Mouse (Mus musculus): ENCODE results near the gene Aar2.

DNA sequence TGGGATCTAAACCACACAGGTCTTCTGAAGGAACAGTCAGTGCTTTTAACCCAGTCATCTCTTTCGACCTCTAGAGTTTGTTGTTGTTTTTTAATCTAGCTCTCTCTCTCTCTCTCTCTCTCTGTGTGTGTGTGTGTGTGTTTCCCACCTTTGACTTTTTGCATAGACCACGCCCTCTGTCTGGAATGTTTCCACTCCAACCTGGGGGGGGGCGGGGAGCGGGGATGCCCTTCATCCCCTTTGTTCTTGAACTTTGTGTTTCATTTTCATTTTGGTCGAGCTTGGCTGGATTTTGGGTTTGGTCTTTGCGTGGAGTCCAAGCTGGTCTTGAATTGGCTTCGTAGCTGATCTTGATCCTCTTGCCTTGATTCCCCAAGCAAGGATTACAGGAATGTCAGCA lies 55.2 kb downstream of the Aar2 start:
- TF ChIP-seq EP300 (IDR thresholded peaks at IDR 0.05; ENCODE audit: low read length) (no peak), POLR2A (IDR thresholded peaks at IDR 0.05; ENCODE audit: low read depth, low read length) (no peak), CTCF (conservative IDR thresholded peaks at IDR 0.05 in 1 of 2, IDR thresholded peaks at IDR 0.05 in 1 of 2; ENCODE audit: low read depth in 2 of 2, low read length in 2 of 2) (no peak), MAX (IDR thresholded peaks at IDR 0.05; ENCODE audit: low read length) (no peak), UBTF (IDR thresholded peaks at IDR 0.05; ENCODE audit: low read depth, low read length) (no peak), KAT2A (IDR thresholded peaks at IDR 0.05; ENCODE audit: insufficient replicate concordance, low read length) (no peak), ZKSCAN1 (IDR thresholded peaks at IDR 0.05; ENCODE audit: borderline replicate concordance, low read depth, low read length) (no peak), JUND (conservative IDR thresholded peaks at IDR 0.05; ENCODE audit: low read depth, low read length) (no peak), POLR2AphosphoS2 (IDR thresholded peaks at IDR 0.05; ENCODE audit: low read depth, low read length) (no peak), ZNF384 (IDR thresholded peaks at IDR 0.05; ENCODE audit: low read depth, low read length) (no peak), TBP (conservative IDR thresholded peaks at IDR 0.05; ENCODE audit: low read depth, low read length) (no peak)
